Mouse (Mus musculus) heart, embryonic 15.5 days (tissue): ENCODE data around the gene Rnf157. TPM values are rescaled to one million over a fixed set of nuclear protein-coding genes. Genes with fewer than 3 reads are reported as not detected.
"Not testable (repeated sequence)": the region's sequence is repeated elsewhere in the genome, so short reads cannot be mapped to it uniquely, and the experiment has no call there.

Experiments
- ATAC-seq: fragments of 200-750 bp; cut with Nextera tagmentation; replicated peaks from 2 replicates; pipeline ENCODE4 v1.8.0; 2017; ENCODE audit warnings: low read depth, moderate TSS enrichment; ENCODE audit not compliant: insufficient number of reproducible peaks, insufficient read depth, low FRiP score
- H3K27ac ChIP-seq: fragments of 300-500 bp; sonication (generic); 2 replicates; pipeline ENCODE4 v1.5.1; 2015; ENCODE audit warnings: mild to moderate bottlenecking, inconsistent platforms
- H3K27me3 ChIP-seq: fragments of 300-500 bp; sonication (generic); 2 replicates; pipeline ENCODE4 v1.6.1; 2015; ENCODE audit warnings: inconsistent platforms
- H3K36me3 ChIP-seq: fragments of 300-500 bp; sonication (generic); 2 replicates; pipeline ENCODE4 v1.6.1; 2015; ENCODE audit warnings: mild to moderate bottlenecking, inconsistent platforms
- H3K4me1 ChIP-seq: fragments of 300-500 bp; sonication (generic); replicated peaks from 2 replicates; pipeline ENCODE4 v1.6.1; 2015; ENCODE audit warnings: inconsistent platforms
- H3K4me2 ChIP-seq: fragments of 300-500 bp; sonication (generic); 2 replicates; pipeline ENCODE4 v1.6.1; 2015; ENCODE audit warnings: inconsistent platforms, mild to moderate bottlenecking, moderate library complexity
- H3K4me3 ChIP-seq: fragments of 300-500 bp; sonication (generic); 2 replicates; pipeline ENCODE4 v1.5.1; 2015; ENCODE audit warnings: mild to moderate bottlenecking, inconsistent platforms
- H3K9ac ChIP-seq: fragments of 300-500 bp; sonication (generic); 2 replicates; pipeline ENCODE4 v1.6.1; 2015; ENCODE audit warnings: mild to moderate bottlenecking, inconsistent platforms
- H3K9me3 ChIP-seq: fragments of 300-500 bp; sonication (generic); replicated peaks from 2 replicates; pipeline ENCODE4 v1.6.1; 2016; ENCODE audit warnings: inconsistent platforms
- WGBS: fragments of 180-500 bp; shearing (Covaris S2); methylation state at CpG from one replicate; pipeline ENCODE4 v1.1.7; 2015; ENCODE audit warnings: mixed read lengths; 5-methylcytosine and 5-hydroxymethylcytosine counted together
- polyA plus RNA-seq: library from polyadenylated mRNA; unstranded; fragments of >200 nt; fragmentation: Nextera tagmentation; extraction: Ambion mirVana; gene quantifications from 2 replicates; pipeline ENCODE4 v1.2.1, GENCODE M21; 2015

The Rnf157 gene
- polyA plus RNA-seq, 1 experiment from 2014 or later: 7.1 TPM

DNA sequence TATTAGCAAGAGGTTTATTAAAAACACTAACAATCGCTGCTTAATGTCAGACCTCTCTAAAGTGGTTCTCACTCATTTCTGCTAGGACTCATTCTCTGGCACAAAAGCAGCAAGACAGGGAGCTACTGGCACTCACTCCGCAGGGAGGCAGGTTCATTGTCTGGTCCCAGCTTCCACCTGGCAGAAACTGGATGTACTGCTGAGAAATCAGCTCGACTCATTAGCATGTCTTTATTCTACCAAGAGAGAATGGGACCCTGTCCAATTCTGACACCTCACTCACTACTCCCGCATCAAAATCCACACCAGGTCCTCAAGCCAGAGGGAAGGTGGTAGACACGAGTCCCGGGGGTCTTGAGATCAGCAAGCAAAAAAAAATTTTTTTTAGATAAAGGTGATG lies 1.2 kb downstream of the Rnf157 start:
- Histone ChIP-seq H3K4me1 (peaks cover 19% of the 10 kb centered on the region), H3K9ac (peak overlapping the region; percentile 71; the same call in 1 of the 2 replicates), H3K4me3 (peak overlapping the region; percentile 82), H3K27ac (no peak overlapping the region), H3K9me3 (no peaks in the 10 kb centered on the region), H3K4me2 (peak overlapping the region; percentile 99), H3K27me3 (no peaks in the 10 kb centered on the region; the same call in 1 of the 2 replicates), H3K36me3 (no peaks in the 10 kb centered on the region)
- 32% methylated on average over 6 of the region's 6 CpGs for WGBS
- ATAC-seq: no peak

DNA sequence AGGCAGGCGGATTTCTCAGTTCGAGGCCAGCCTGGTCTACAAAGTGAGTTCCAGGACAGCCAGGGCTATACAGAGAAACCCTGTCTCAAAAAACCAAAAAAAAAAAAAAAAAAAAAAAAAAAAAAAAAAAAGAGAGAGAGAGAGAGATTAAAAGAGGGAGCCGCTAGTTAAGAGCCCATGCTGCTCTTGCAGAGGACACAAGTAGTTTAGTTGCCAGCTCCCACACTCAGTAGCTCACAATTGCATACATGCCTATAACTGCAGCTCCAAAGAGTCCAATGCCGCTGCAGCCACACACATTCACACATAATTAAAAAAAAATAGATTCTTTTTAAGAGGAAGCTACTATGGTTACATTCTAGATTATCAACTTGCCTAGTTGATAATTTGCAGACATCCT lies 2.4 kb downstream of the Rnf157 start:
- ATAC-seq, H3K27ac ChIP-seq, H3K36me3 ChIP-seq, H3K9ac ChIP-seq, H3K27me3 ChIP-seq, H3K9me3 ChIP-seq, H3K4me3 ChIP-seq, H3K4me2 ChIP-seq: not testable (repeated sequence)
- H3K4me1 ChIP-seq: peaks cover 19% of the 10 kb centered on the region
- 90% methylated on average over 4 of the region's 4 CpGs for WGBS

DNA sequence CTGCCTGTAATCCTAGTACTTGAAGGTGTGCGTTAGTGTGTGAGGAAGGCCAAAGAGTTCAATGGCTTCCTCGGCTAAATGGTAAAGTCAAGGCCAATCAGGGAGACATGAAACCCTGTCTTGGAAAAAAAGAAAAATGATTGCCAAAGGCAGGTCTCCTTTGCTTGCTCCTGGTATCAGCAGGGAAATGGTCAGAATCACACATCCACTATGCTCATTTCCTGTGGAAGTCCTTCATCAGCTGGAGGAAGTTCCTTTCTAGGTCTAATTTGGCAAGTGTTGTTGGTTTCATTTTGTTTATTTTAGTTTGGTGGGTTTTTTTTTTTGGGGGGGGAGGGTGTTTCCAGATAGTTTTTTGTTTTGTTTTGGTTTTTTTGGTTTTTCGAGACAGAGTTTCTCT lies 3.8 kb downstream of the Rnf157 start:
- Histone ChIP-seq H3K4me3 (no peak overlapping the region), H3K27ac (no peak overlapping the region), H3K9ac (no peak overlapping the region), H3K4me2 (no peak overlapping the region), H3K27me3 (no peaks in the 10 kb centered on the region; the same call in 1 of the 2 replicates), H3K36me3 (no peaks in the 10 kb centered on the region), H3K9me3 (no peaks in the 10 kb centered on the region), H3K4me1 (peaks cover 19% of the 10 kb centered on the region)
- ATAC-seq: no peak
- WGBS: 78% methylated on average over 3 of the region's 3 CpGs

DNA sequence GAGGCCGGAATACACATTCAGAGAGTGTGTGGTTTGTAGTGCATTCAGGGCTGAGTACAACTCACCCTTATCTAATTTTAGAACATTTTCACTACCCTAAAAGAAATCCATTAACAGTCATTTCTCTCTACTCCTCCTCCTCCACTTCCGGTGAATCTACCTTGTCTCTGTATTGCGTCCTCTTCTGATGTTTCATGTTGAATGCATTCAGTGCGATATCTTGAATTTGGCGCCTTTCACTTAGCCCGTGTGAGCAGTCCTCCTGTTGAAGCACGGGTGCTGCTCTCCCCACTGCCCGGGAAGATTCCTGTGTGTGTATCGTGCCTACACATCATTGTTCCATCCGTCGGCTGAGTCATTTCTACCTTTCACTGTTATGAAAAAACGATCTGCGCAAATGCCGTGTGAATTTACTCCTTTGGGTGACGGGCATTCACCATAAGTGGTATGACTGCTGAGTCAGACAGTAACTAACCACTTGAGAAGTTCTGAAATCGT lies 6.6 kb downstream of the Rnf157 start:
- Histone ChIP-seq H3K4me1 (peaks cover 2% of the 10 kb centered on the region; the same call in 1 of the 2 replicates), H3K36me3 (no peaks in the 10 kb centered on the region), H3K9me3 (no peaks in the 10 kb centered on the region), H3K9ac (no peak overlapping the region), H3K27ac (no peak overlapping the region), H3K4me2 (no peak overlapping the region), H3K27me3 (no peaks in the 10 kb centered on the region; the same call in 1 of the 2 replicates), H3K4me3 (no peak overlapping the region)
- WGBS: 86% methylated on average over 16 of the region's 16 CpGs
- ATAC-seq: no peak

DNA sequence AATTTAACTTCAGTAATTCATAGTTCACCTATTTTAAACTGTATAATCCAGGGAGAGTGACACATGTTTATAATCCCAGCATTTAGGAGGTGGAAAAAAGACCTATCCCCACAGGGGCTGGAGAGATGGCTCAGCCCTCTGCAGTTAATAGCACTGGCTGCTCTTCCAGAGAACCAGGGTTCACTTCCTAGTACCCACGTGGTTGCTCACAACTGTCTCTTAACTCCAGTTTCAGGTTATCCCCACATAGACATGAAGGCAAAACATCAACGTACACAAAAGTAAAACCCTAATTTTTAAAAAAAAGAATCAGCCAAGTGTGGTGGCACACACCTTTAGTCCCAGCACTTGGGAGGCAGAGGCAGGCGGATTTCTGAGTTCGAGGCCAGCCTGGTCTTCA lies 7.2 kb downstream of the Rnf157 start:
- Histone ChIP-seq H3K9me3 (no peaks in the 10 kb centered on the region), H3K4me2 (no peak overlapping the region), H3K27me3 (no peaks in the 10 kb centered on the region), H3K4me3 (no peak overlapping the region), H3K4me1 (peaks cover 2% of the 10 kb centered on the region; the same call in 1 of the 2 replicates), H3K36me3 (no peaks in the 10 kb centered on the region), H3K9ac (no peak overlapping the region), H3K27ac (no peak overlapping the region)
- 86% methylated on average over 4 of the region's 4 CpGs for WGBS
- no peak for ATAC-seq

DNA sequence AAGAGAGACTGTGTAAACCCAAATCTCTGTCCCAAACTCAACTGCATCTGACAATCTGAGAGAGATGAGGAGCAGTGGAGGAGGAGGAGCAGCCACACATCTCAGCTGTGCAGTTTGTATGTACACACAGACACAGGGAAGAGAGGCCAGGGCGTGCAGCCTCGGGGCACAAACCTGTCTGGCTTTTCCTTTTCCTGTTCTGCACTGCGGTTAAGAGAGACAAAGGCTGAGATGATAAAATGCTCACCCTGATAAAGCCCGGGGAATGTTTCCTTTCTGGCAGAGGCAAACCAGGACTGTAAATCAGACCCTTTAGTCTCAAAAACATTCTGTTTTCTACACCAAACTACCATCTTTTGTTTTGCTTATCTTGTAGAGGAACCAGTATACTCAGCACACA lies 12.3 kb downstream of the Rnf157 start:
- no peaks in the 10 kb centered on the region for H3K36me3 ChIP-seq
- H3K27me3 ChIP-seq: no peaks in the 10 kb centered on the region
- 13% methylated on average over 4 of the region's 4 CpGs for WGBS
- H3K4me1 ChIP-seq: peaks cover 5% of the 10 kb centered on the region; the same call in 1 of the 2 replicates
- no peak overlapping the region for H3K4me2 ChIP-seq
- H3K4me3 ChIP-seq: no peak overlapping the region
- peak overlapping the region; percentile 18; the same call in 1 of the 2 replicates for H3K27ac ChIP-seq
- H3K9me3 ChIP-seq: no peaks in the 10 kb centered on the region
- ATAC-seq: no peak; the same call in 1 of the 2 replicates
- no peak overlapping the region for H3K9ac ChIP-seq

DNA sequence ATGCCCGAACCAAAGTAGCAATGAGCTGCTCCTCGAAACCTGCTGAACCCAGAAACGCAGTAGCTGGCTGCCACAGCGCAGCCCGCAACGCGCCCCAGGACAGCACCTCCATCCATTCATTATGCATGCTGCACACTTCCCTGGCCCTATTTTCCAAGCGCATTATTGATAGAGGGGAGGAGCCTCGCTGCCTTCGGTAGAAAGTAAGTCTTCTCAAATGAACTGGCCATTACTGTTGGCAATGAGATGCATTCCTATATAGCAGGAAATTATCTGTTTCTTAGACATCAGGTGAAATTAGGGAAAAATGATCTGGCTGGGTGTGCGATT lies 14.5 kb downstream of the Rnf157 start:
- no peak overlapping the region for H3K9ac ChIP-seq

DNA sequence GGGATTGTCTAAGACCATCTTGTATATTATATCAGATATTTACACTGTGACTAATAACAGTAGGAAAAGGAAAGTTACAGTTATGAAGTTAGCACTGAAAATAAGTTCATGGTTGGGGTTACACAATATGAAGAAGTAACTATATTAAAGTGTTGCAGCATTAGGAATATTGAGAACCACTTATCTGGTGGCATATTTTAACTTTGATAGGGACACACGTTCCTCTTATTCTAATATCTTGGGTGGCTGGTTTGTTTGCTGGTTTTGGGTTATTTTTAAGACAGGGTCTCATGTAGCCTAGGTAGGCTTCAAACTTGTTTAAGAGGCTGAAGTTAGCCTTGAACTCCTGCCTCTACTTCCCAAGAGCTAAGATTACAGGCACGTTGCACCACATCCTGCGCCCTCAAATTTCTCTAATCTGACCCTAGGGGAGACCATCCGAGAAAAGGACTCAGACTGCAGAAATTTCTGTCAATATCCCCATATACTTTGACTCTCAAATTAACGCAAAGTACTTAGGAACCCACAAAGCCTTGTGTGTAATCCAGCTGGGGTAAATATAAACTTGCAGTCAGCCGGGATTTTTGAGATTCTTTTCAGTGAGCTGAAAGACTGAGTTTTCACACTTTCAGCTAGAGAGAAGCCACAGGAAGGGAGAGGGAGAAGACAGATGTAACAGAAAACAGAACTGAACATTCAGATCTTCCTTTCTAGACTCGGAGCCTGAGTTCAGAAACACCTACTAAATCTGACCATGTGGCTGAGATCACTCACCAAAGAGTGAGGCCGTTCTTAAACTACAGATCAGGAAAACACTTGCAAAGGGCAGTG lies 15.1 kb downstream of the Rnf157 start:
- Histone ChIP-seq H3K27ac (no peak overlapping the region), H3K4me1 (peaks cover 7% of the 10 kb centered on the region; the same call in 1 of the 2 replicates), H3K4me2 (no peak overlapping the region), H3K4me3 (no peak overlapping the region), H3K27me3 (no peaks in the 10 kb centered on the region), H3K9me3 (no peaks in the 10 kb centered on the region), H3K36me3 (no peaks in the 10 kb centered on the region), H3K9ac (no peak overlapping the region)
- no peak for ATAC-seq
- WGBS: 49% methylated on average over 8 of the region's 8 CpGs

More for the DNA sequence above, 14.5 kb downstream of the Rnf157 start:
- WGBS: 85% methylated on average over 11 of the region's 11 CpGs
- no peaks in the 10 kb centered on the region for H3K9me3 ChIP-seq
- H3K36me3 ChIP-seq: no peaks in the 10 kb centered on the region
- no peaks in the 10 kb centered on the region for H3K27me3 ChIP-seq
- H3K27ac ChIP-seq: no peak overlapping the region
- H3K4me3 ChIP-seq: no peak overlapping the region
- no peak overlapping the region for H3K4me2 ChIP-seq
- no peak for ATAC-seq
- H3K4me1 ChIP-seq: peaks cover 7% of the 10 kb centered on the region; the same call in 1 of the 2 replicates

DNA sequence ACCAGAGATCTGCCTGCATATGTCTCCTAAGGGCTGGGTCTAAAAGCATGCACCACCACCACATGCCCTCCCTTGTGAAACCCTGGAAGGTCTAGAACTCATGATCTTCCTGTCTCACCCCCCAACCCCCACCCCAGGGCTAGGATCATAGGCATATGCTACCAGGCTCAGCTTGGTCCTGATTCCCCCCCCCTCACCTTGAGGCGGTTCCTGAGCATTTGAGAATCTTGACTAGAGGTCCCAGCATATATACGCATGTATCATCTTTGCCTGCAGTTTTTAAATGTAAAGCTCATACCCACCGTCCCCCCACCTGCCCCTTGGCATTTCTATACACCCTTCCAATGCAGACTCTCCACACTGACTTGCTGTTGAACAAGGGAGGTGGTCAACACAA lies 15.9 kb downstream of the Rnf157 start:
- Histone ChIP-seq H3K9ac (no peak overlapping the region), H3K36me3 (no peaks in the 10 kb centered on the region), H3K27ac (no peak overlapping the region), H3K27me3 (no peaks in the 10 kb centered on the region), H3K4me1 (peaks cover 7% of the 10 kb centered on the region; the same call in 1 of the 2 replicates), H3K4me3 (no peak overlapping the region), H3K4me2 (no peak overlapping the region), H3K9me3 (no peaks in the 10 kb centered on the region)
- 90% methylated on average over 3 of the region's 3 CpGs for WGBS
- ATAC-seq: no peak

DNA sequence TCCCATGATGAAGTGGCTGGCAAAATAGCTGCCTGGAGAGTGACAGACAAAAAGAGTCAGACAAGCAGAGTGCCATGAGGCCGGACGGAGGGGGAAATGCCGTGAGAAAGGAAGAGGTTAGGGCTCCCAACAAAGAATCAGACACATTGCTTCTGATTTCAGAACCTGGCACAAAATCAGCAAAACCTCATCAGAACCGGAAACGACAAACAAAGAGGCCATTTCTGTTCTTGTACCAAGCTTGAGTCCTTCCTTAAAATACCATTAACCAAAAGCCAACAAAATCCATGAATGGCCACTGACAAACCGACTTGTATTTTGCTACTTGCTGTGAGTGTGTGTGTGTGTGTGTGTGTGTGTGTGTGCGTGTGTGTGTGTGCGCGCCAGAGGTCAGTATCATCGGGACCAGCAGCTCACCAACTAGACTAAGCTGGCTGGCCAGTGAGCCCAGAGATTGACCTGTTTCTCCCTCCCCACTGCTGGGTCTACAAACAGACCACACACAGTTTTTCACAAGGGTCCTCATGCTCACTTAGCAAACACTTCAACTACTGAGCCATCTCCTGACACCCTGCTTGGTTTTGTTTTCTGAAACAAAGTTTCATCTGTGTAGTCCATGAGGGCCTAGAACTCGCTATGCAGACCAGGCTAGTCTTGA lies 16.4 kb downstream of the Rnf157 start:
- Histone ChIP-seq H3K36me3 (no peaks in the 10 kb centered on the region), H3K4me1 (peaks cover 7% of the 10 kb centered on the region; the same call in 1 of the 2 replicates), H3K9ac (no peak overlapping the region), H3K27me3 (no peaks in the 10 kb centered on the region), H3K4me2 (no peak overlapping the region), H3K4me3 (no peak overlapping the region), H3K27ac (no peak overlapping the region; the same call in 1 of the 2 replicates), H3K9me3 (no peaks in the 10 kb centered on the region)
- no peak for ATAC-seq
- 85% methylated on average over 11 of the region's 11 CpGs for WGBS

DNA sequence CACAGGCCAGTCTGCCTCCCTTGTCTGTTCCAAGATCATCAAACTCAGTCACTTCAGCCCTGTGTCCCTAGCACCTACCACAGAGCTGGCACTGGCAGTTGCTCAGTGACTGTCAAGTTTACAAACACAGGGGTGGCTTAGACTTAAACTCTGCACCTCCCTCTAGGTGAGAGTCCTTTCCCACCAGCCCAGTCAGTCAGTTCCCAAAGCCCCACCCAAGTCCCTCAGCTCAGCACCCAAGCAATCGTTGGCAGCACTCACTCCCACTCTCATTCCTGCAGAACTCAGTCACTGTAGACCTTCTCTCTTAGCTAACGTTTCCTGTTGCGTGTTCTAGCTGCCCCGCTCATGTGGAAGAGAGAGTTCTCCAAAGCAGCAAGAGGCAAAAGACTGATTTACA lies 18.1 kb downstream of the Rnf157 start:
- Histone ChIP-seq H3K4me2 (no peak overlapping the region), H3K9me3 (no peaks in the 10 kb centered on the region), H3K36me3 (no peaks in the 10 kb centered on the region), H3K4me3 (no peak overlapping the region), H3K9ac (no peak overlapping the region), H3K27me3 (no peaks in the 10 kb centered on the region), H3K27ac (no peak overlapping the region), H3K4me1 (0 out of 2 replicates have a peak, but pooled peaks cover 3% of the 10 kb centered on the region)
- no peak for ATAC-seq
- 72% methylated on average over 4 of the region's 4 CpGs for WGBS
